Mouse (Mus musculus): ENCODE measurements around the gene Fam214a. TPM values are rescaled to one million over a fixed set of nuclear protein-coding genes. Genes with fewer than 3 reads are reported as not detected.
A peak's percentile ranks its signal among the peaks of the same experiment; 100 is the strongest.

Fam214a gene
- polyA plus RNA-seq, 1 experiment from 2014 or later = 20.5 TPM

DNA sequence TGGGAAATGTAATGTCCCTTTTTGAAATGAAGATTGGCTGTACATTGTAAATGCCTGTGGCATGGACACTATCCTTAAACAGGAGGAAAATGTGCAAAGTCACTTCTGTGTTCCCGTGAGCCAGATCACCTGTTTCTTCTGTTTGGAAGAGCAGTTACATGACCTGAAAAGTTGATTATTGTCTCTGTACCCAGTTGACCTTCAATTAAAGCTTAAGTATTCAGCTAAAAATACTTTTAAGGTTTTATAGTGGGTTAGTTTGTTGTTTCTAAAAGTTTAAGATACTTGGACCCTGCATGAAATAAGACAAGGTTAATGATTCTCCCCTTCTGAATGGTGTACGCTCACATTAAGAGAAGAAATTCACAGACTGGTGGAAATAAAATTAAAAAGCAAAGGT is 87.9 kb downstream of the Fam214a start:
- WGBS = 88% methylated on average over 2 of the region's 2 CpGs
- ATAC-seq = no peak
- H3K9me3 ChIP-seq (ENCODE audit: control insufficient read depth, low read length) = no peaks in the 10 kb centered on the region
- no peaks in the 10 kb centered on the region for H3K36me3 ChIP-seq (ENCODE audit: control insufficient read depth, insufficient read depth, low read length)
- no peak overlapping the region for H3K4me3 ChIP-seq (ENCODE audit: low read length)
- no peak overlapping the region for H3K4me2 ChIP-seq (ENCODE audit: low read length)
- no peaks in the 10 kb centered on the region for H3K27me3 ChIP-seq (replicated peaks; ENCODE audit: control insufficient read depth, insufficient read depth, low read length)
- no peak overlapping the region for H3K9ac ChIP-seq (ENCODE audit: low read depth, low read length)
- H3K4me1 ChIP-seq (ENCODE audit: control insufficient read depth, insufficient read depth, low read depth, low read length) = peaks cover 11% of the 10 kb centered on the region
- no peak overlapping the region for H3K27ac ChIP-seq (ENCODE audit: low read depth, low read length)

- ATAC-seq = no peak
- no peaks in the 10 kb centered on the region for H3K9me3 ChIP-seq (ENCODE audit: control insufficient read depth, low read length)
- H3K4me2 ChIP-seq (ENCODE audit: low read length) = no peak overlapping the region
- 90% methylated on average over 2 of the region's 2 CpGs for WGBS
- H3K9ac ChIP-seq (ENCODE audit: low read depth, low read length) = no peak overlapping the region
- H3K4me1 ChIP-seq (ENCODE audit: control insufficient read depth, insufficient read depth, low read depth, low read length) = peaks cover 11% of the 10 kb centered on the region
- no peak overlapping the region for H3K27ac ChIP-seq (ENCODE audit: low read depth, low read length)
- H3K36me3 ChIP-seq (ENCODE audit: control insufficient read depth, insufficient read depth, low read length) = peaks cover 3% of the 10 kb centered on the region; the same call in 1 of the 2 replicates
- no peaks in the 10 kb centered on the region for H3K27me3 ChIP-seq (replicated peaks; ENCODE audit: control insufficient read depth, insufficient read depth, low read length)
- H3K4me3 ChIP-seq (ENCODE audit: low read length) = no peak overlapping the region
Measured at GRCm38 (mm10) chr9:75041840-75042525, 89.3 kb downstream of the Fam214a start.

DNA sequence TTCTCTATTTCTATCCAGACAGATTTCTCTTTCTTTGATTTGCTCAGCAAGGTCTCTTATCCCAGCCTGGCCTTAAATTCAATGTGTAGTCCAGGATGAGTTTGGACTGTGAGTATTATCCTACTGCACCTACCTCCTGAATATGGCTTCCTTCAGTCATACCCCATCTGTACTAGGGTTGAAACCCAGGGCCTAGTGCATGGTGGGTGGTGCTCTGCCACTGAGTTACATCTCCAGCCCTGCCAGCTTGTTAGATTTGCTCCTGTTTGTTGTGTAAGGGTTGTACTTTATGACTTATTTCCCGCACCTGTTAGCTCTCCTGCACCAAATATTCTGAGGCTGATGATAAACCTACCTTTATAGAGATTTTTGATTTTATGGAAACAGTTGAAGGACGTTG is 90.5 kb downstream of the Fam214a start:
- 92% methylated on average over 2 of the region's 2 CpGs for WGBS
- H3K27ac ChIP-seq (ENCODE audit: low read depth, low read length) = no peak overlapping the region
- ATAC-seq = no peak

GRCm38 (mm10) chr9:75047079-75047478 is 94.4 kb downstream of the Fam214a start:
- Histone ChIP-seq H3K36me3 (ENCODE audit: control insufficient read depth, insufficient read depth, low read length) (peaks cover 3% of the 10 kb centered on the region; the same call in 1 of the 2 replicates), H3K9me3 (ENCODE audit: control insufficient read depth, low read length) (no peaks in the 10 kb centered on the region), H3K27ac (ENCODE audit: low read depth, low read length) (no peak overlapping the region), H3K4me2 (ENCODE audit: low read length) (no peak overlapping the region), H3K4me1 (ENCODE audit: control insufficient read depth, insufficient read depth, low read depth, low read length) (no peaks in the 10 kb centered on the region), H3K9ac (ENCODE audit: low read depth, low read length) (no peak overlapping the region), H3K27me3 (replicated peaks; ENCODE audit: control insufficient read depth, insufficient read depth, low read length) (no peaks in the 10 kb centered on the region), H3K4me3 (ENCODE audit: low read length) (no peak overlapping the region)
- ATAC-seq = no peak

More for the DNA sequence above, 90.5 kb downstream of the Fam214a start:
- Histone ChIP-seq H3K4me3 (ENCODE audit: low read length) (no peak overlapping the region), H3K4me2 (ENCODE audit: low read length) (no peak overlapping the region), H3K27me3 (replicated peaks; ENCODE audit: control insufficient read depth, insufficient read depth, low read length) (no peaks in the 10 kb centered on the region), H3K9me3 (ENCODE audit: control insufficient read depth, low read length) (no peaks in the 10 kb centered on the region), H3K9ac (ENCODE audit: low read depth, low read length) (no peak overlapping the region), H3K4me1 (ENCODE audit: control insufficient read depth, insufficient read depth, low read depth, low read length) (peaks cover 11% of the 10 kb centered on the region), H3K36me3 (ENCODE audit: control insufficient read depth, insufficient read depth, low read length) (peaks cover 3% of the 10 kb centered on the region; the same call in 1 of the 2 replicates)

DNA sequence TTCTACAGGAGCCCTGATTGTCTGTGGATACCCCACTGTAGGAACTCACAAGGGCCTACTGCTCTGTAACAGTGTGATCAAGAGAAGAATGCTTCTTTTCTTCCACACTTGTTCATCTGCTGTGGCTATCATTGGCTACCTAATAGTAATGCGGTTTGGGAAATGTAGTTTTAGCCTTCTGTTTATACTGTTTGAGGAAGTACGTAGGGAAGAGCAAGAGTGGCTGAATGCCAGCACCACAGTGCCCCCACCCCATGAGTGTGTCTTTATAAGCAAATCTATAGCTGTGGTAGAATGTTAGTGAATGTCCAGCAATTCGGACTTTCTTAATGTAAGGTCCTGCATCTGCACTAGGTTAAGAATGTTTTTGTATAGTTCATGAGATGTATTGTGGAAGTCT is 96.4 kb downstream of the Fam214a start:
- Histone ChIP-seq H3K4me3 (ENCODE audit: low read length) (no peak overlapping the region), H3K4me1 (ENCODE audit: control insufficient read depth, insufficient read depth, low read depth, low read length) (no peaks in the 10 kb centered on the region), H3K27me3 (replicated peaks; ENCODE audit: control insufficient read depth, insufficient read depth, low read length) (no peaks in the 10 kb centered on the region), H3K36me3 (ENCODE audit: control insufficient read depth, insufficient read depth, low read length) (peaks cover 3% of the 10 kb centered on the region; the same call in 1 of the 2 replicates), H3K9ac (ENCODE audit: low read depth, low read length) (no peak overlapping the region), H3K9me3 (ENCODE audit: control insufficient read depth, low read length) (no peaks in the 10 kb centered on the region), H3K4me2 (ENCODE audit: low read length) (no peak overlapping the region), H3K27ac (ENCODE audit: low read depth, low read length) (no peak overlapping the region)
- WGBS = 77% methylated on average over 3 of the region's 3 CpGs
- no peak for ATAC-seq

- Histone ChIP-seq H3K27ac (ENCODE audit: low read depth, low read length) (no peak overlapping the region), H3K27me3 (replicated peaks; ENCODE audit: control insufficient read depth, insufficient read depth, low read length) (no peaks in the 10 kb centered on the region), H3K36me3 (ENCODE audit: control insufficient read depth, insufficient read depth, low read length) (peaks cover 3% of the 10 kb centered on the region; the same call in 1 of the 2 replicates), H3K4me2 (ENCODE audit: low read length) (no peak overlapping the region), H3K4me3 (ENCODE audit: low read length) (no peak overlapping the region), H3K9me3 (ENCODE audit: control insufficient read depth, low read length) (no peaks in the 10 kb centered on the region), H3K9ac (ENCODE audit: low read depth, low read length) (no peak overlapping the region), H3K4me1 (ENCODE audit: control insufficient read depth, insufficient read depth, low read depth, low read length) (no peaks in the 10 kb centered on the region)
- WGBS = 26% methylated on average over 3 of the region's 3 CpGs
- peak; percentile 81 for ATAC-seq
Measured at GRCm38 (mm10) chr9:75050003-75050402, 97.3 kb downstream of the Fam214a start.

- WGBS = 80% methylated on average over 4 of the region's 4 CpGs
- Histone ChIP-seq H3K4me3 (ENCODE audit: low read length) (no peak overlapping the region), H3K4me2 (ENCODE audit: low read length) (no peak overlapping the region), H3K36me3 (ENCODE audit: control insufficient read depth, insufficient read depth, low read length) (peaks cover 2% of the 10 kb centered on the region; the same call in 1 of the 2 replicates), H3K27me3 (replicated peaks; ENCODE audit: control insufficient read depth, insufficient read depth, low read length) (no peaks in the 10 kb centered on the region), H3K27ac (ENCODE audit: low read depth, low read length) (no peak overlapping the region), H3K9me3 (ENCODE audit: control insufficient read depth, low read length) (no peaks in the 10 kb centered on the region), H3K4me1 (ENCODE audit: control insufficient read depth, insufficient read depth, low read depth, low read length) (no peaks in the 10 kb centered on the region), H3K9ac (ENCODE audit: low read depth, low read length) (no peak overlapping the region)
- ATAC-seq = no peak
Measured at GRCm38 (mm10) chr9:75051841-75052240, 99.2 kb downstream of the Fam214a start.

GRCm38 (mm10) chr9:75055046-75055445 is 102.4 kb downstream of the Fam214a start:
- 89% methylated on average over 5 of the region's 5 CpGs for WGBS
- Histone ChIP-seq H3K27me3 (replicated peaks; ENCODE audit: control insufficient read depth, insufficient read depth, low read length) (no peaks in the 10 kb centered on the region), H3K9ac (ENCODE audit: low read depth, low read length) (no peak overlapping the region), H3K4me1 (ENCODE audit: control insufficient read depth, insufficient read depth, low read depth, low read length) (no peaks in the 10 kb centered on the region), H3K27ac (ENCODE audit: low read depth, low read length) (no peak overlapping the region), H3K9me3 (ENCODE audit: control insufficient read depth, low read length) (no peaks in the 10 kb centered on the region), H3K36me3 (ENCODE audit: control insufficient read depth, insufficient read depth, low read length) (peaks cover 9% of the 10 kb centered on the region), H3K4me2 (ENCODE audit: low read length) (no peak overlapping the region), H3K4me3 (ENCODE audit: low read length) (no peak overlapping the region)
- no peak for ATAC-seq

DNA sequence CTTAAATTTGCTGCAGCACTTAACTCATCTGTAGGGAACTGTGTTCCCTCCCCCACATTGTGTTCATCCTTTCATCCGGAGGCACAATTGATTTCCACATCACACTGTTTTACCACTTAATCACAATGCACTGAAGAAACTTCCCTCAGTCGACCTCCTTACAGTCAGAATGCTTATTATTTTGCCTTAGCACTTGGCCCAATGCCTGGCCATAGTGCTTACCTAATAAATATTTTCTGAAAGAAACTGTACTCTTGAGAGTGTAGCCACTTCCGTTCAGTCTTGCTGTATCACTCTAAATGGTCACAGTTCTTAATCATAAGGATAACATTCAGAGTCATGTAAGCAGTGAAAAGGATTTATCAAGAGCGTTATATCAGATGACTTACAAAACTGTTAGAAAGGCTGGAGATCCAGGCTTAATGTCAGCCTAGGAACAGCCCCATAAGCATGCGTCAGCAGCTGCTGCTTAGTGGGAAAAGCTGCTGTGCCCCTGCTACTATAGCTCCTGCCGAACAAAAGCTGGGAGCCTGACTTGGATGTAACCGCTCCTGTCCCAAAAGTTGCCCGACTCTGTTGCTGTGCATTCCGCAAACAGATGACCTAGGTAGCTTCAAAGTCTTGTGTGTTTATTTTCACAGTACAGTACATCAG is 112.1 kb downstream of the Fam214a start:
- no peak overlapping the region for H3K4me3 ChIP-seq (ENCODE audit: low read length)
- no peak overlapping the region for H3K27ac ChIP-seq (ENCODE audit: low read depth, low read length)
- H3K9me3 ChIP-seq (ENCODE audit: control insufficient read depth, low read length) = no peaks in the 10 kb centered on the region
- no peaks in the 10 kb centered on the region for H3K4me1 ChIP-seq (ENCODE audit: control insufficient read depth, insufficient read depth, low read depth, low read length)
- no peak overlapping the region for H3K4me2 ChIP-seq (ENCODE audit: low read length)
- H3K9ac ChIP-seq (ENCODE audit: low read depth, low read length) = no peak overlapping the region
- ATAC-seq = no peak
- H3K27me3 ChIP-seq (replicated peaks; ENCODE audit: control insufficient read depth, insufficient read depth, low read length) = no peaks in the 10 kb centered on the region
- H3K36me3 ChIP-seq (ENCODE audit: control insufficient read depth, insufficient read depth, low read length) = no peaks in the 10 kb centered on the region
- 72% methylated on average over 9 of the region's 9 CpGs for WGBS
